In the genomic region with DNA sequence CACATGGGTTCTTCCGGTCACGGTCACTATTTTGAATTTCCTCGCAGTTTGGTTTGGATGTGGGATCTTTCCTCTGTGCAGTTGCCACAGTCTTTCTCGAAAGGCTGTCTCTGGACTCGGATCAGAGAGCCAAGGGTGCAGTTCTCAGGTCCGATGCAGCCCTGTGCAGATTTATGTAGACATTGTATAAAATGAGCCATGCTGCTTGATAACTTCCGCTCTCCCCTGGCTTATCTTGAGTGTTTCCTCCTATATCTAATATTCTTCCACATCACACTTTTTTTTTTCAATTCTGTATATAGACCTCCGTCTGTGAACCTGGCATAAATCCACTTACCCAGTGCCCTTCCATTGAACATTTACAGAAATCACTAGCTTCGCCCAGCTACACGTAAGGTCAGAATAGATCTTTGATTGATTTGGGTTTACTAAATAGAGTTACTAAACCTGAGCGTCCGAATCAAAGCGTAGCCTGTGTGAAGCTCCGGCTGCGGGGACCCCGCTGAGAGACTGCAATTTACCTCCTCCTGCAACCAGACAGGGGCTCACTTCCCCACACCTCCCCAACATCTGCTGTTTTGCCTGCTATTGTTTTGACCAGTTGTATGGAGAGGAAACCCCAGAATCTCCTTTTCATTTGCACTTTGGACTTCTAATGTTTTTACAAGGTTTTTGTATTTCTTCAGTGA, we compare ENCODE assay signal across 13 mouse cellular contexts. TPM values are rescaled to one million over a fixed set of nuclear protein-coding genes. Genes with fewer than 3 reads are reported as not detected.
DNase-seq lines count a peak whose midpoint lies in the region; ATAC-seq lines count a peak whose summit lies in the region.
"Had no signal": no experiment of that assay in that cellular context is flagged by ENCODE, and none has a peak within 500 bp of the region (broad histone marks: within the 10 kb centered on the region; RNA-seq: fewer than 3 reads in every experiment).

No protein-coding gene starts in this region.

- no peaks in the 10 kb centered on the region for H3K27me3 ChIP-seq in heart, embryonic 14.5 days (ENCODE audit: control insufficient read depth, insufficient read depth, low read length)
- peaks cover 7% of the 10 kb centered on the region for H3K27me3 ChIP-seq in embryonic facial prominence, embryonic 15.5 days
- peaks cover 34% of the 10 kb centered on the region for H3K27me3 ChIP-seq in midbrain, embryonic 13.5 days
- H3K27me3 ChIP-seq in kidney, embryonic 16.5 days (ENCODE audit: insufficient read depth, low read length), result peaks cover 20% of the 10 kb centered on the region
- H3K27me3 ChIP-seq in intestine, embryonic 15.5 days (replicated peaks), result no peaks in the 10 kb centered on the region; the same call in 1 of the 2 replicates

- peak overlapping the region; percentile 7; the same call in 1 of the 2 replicates for H3K4me2 ChIP-seq in heart, embryonic 14.5 days (ENCODE audit: low read length)
- no peak overlapping the region for H3K4me2 ChIP-seq in embryonic facial prominence, embryonic 15.5 days (replicated peaks)
- peak overlapping the region; percentile 29 for H3K4me2 ChIP-seq in midbrain, embryonic 13.5 days (replicated peaks)
- H3K4me2 ChIP-seq in kidney, embryonic 16.5 days (replicated peaks; ENCODE audit: low read depth, low read length), result no peak overlapping the region; the same call in 1 of the 2 replicates
- H3K4me2 ChIP-seq in intestine, embryonic 15.5 days (replicated peaks), result no peak overlapping the region
- H3K4me2 ChIP-seq: liver, embryonic 11.5 days had no signal

- intact Hi-C loops in heart, postnatal 25 days (cut with DNase I), result no loop called here

- no peak for ATAC-seq in heart, embryonic 14.5 days (ENCODE audit: insufficient number of reproducible peaks, insufficient read depth, low FRiP score, low read depth)
- ATAC-seq in embryonic facial prominence, embryonic 15.5 days (ENCODE audit: insufficient number of reproducible peaks, low FRiP score, low TSS enrichment, low read depth), result no peak
- no peak for ATAC-seq in midbrain, embryonic 13.5 days
- ATAC-seq in kidney, embryonic 16.5 days (ENCODE audit: low FRiP score, low TSS enrichment), result no peak
- ATAC-seq in intestine, embryonic 15.5 days, result no peak
- ATAC-seq: CD4-positive, CD25-positive, alpha-beta regulatory T cell, adult 4 months had no signal

- no peaks in the 10 kb centered on the region for H3K36me3 ChIP-seq in heart, embryonic 14.5 days (ENCODE audit: control insufficient read depth, insufficient read depth, low read length)
- no peaks in the 10 kb centered on the region for H3K36me3 ChIP-seq in embryonic facial prominence, embryonic 15.5 days
- no peaks in the 10 kb centered on the region for H3K36me3 ChIP-seq in midbrain, embryonic 13.5 days
- H3K36me3 ChIP-seq in kidney, embryonic 16.5 days (ENCODE audit: insufficient read depth, low read length), result no peaks in the 10 kb centered on the region
- no peaks in the 10 kb centered on the region for H3K36me3 ChIP-seq in intestine, embryonic 15.5 days

- WGBS in heart, embryonic 14.5 days, result 41% methylated on average over 16 of the region's 16 CpGs
- 39% methylated on average over 16 of the region's 16 CpGs for WGBS in embryonic facial prominence, embryonic 15.5 days
- WGBS in midbrain, embryonic 13.5 days, result 12% methylated on average over 16 of the region's 16 CpGs
- 37% methylated on average over 16 of the region's 16 CpGs for WGBS in kidney, embryonic 16.5 days
- 51% methylated on average over 16 of the region's 16 CpGs for WGBS in intestine, embryonic 15.5 days

- no peak overlapping the region for H3K9ac ChIP-seq in heart, embryonic 14.5 days (ENCODE audit: low read length)
- no peak overlapping the region for H3K9ac ChIP-seq in embryonic facial prominence, embryonic 15.5 days
- H3K9ac ChIP-seq in midbrain, embryonic 13.5 days (replicated peaks), result no peak overlapping the region
- no peak overlapping the region; the same call in 1 of the 2 replicates for H3K9ac ChIP-seq in kidney, embryonic 16.5 days (replicated peaks; ENCODE audit: low read length)
- no peak overlapping the region for H3K9ac ChIP-seq in intestine, embryonic 15.5 days

- H3K9me3 ChIP-seq in heart, embryonic 14.5 days (ENCODE audit: control insufficient read depth, low read length), result no peaks in the 10 kb centered on the region
- no peaks in the 10 kb centered on the region for H3K9me3 ChIP-seq in embryonic facial prominence, embryonic 15.5 days (replicated peaks)
- no peaks in the 10 kb centered on the region for H3K9me3 ChIP-seq in midbrain, embryonic 13.5 days
- no peaks in the 10 kb centered on the region for H3K9me3 ChIP-seq in kidney, embryonic 16.5 days (ENCODE audit: low read length)
- H3K9me3 ChIP-seq in intestine, embryonic 15.5 days, result no peaks in the 10 kb centered on the region

- no peak overlapping the region for H3K4me3 ChIP-seq in heart, embryonic 14.5 days (ENCODE audit: control insufficient read depth in 1 of 2, insufficient read depth in 1 of 2, low read depth in 1 of 2, low read length in 2 of 2)
- no peak overlapping the region for H3K4me3 ChIP-seq in embryonic facial prominence, embryonic 15.5 days (replicated peaks)
- H3K4me3 ChIP-seq in midbrain, embryonic 13.5 days (replicated peaks), result no peak overlapping the region; the same call in 1 of the 2 replicates
- no peak overlapping the region for H3K4me3 ChIP-seq in kidney, embryonic 16.5 days (ENCODE audit: low read length)
- no peak overlapping the region for H3K4me3 ChIP-seq in intestine, embryonic 15.5 days (replicated peaks)
- H3K4me3 ChIP-seq: gastrocnemius, adult 2 months had no signal

- H3K4me1 ChIP-seq in heart, embryonic 14.5 days (ENCODE audit: control insufficient read depth in 2 of 2, insufficient read depth in 2 of 2, low read length in 2 of 2), result peaks cover 24 to 31% of the 10 kb centered on the region in 2 experiments
- H3K4me1 ChIP-seq in embryonic facial prominence, embryonic 15.5 days, result peaks cover 39% of the 10 kb centered on the region
- H3K4me1 ChIP-seq in midbrain, embryonic 13.5 days (replicated peaks), result peaks cover 41% of the 10 kb centered on the region
- H3K4me1 ChIP-seq in kidney, embryonic 16.5 days (ENCODE audit: insufficient read depth, low read length), result peaks cover 26% of the 10 kb centered on the region
- H3K4me1 ChIP-seq in intestine, embryonic 15.5 days (replicated peaks), result peaks cover 19% of the 10 kb centered on the region

- H3K27ac ChIP-seq in heart, embryonic 14.5 days (replicated peaks in 1 of 2; ENCODE audit: control insufficient read depth in 1 of 2, insufficient read depth in 1 of 2, low read depth in 2 of 2, low read length in 2 of 2), result no peak overlapping the region
- H3K27ac ChIP-seq in embryonic facial prominence, embryonic 15.5 days (replicated peaks), result peak overlapping the region; percentile 81; the same call in 1 of the 2 replicates
- no peak overlapping the region for H3K27ac ChIP-seq in midbrain, embryonic 13.5 days
- H3K27ac ChIP-seq in kidney, embryonic 16.5 days (ENCODE audit: low read length), result no peak overlapping the region
- H3K27ac ChIP-seq in intestine, embryonic 15.5 days, result no peak overlapping the region
- H3K27ac ChIP-seq: gastrocnemius, adult 2 months had no signal

- no peak for DNase-seq in heart, postnatal 25 days (ENCODE audit: low spot score)
- DNase-seq in ES-CJ7 (ENCODE audit: low read depth, low spot score), result peak; percentile 87
- DNase-seq in urinary bladder, postnatal 25 days (ENCODE audit: low spot score), result no peak
- DNase-seq: gastrocnemius, adult 2 months; right cerebral cortex, postnatal 25 days; thymus, adult 2 months had no signal

RNA-seq across cellular contexts. Expression of gene Slc2a1, which starts 37.4 kb away (rescaled TPM):
- 159 and 166 TPM in 2 replicates for polyA plus RNA-seq in heart, embryonic 14.5 days (2014; fragmentation: Nextera tagmentation; extraction: Ambion mirVana)
- 1 to 10 TPM; 7.3 to 8.0 TPM for total RNA-seq in heart, postnatal 25 days (2021)
- polyA plus RNA-seq in embryonic facial prominence, embryonic 15.5 days (2015; fragmentation: Nextera tagmentation; extraction: Ambion mirVana), result 141 and 160 TPM in 2 replicates
- 88.6 and 104 TPM in 2 replicates for polyA plus RNA-seq in midbrain, embryonic 13.5 days (2015; fragmentation: Nextera tagmentation; extraction: Ambion mirVana)
- polyA plus RNA-seq in kidney, embryonic 16.5 days (2015; fragmentation: Nextera tagmentation; extraction: Ambion mirVana), result 98.6 and 98.8 TPM in 2 replicates
- polyA plus RNA-seq in intestine, embryonic 15.5 days (2015; fragmentation: Nextera tagmentation; extraction: Ambion mirVana), result 132 and 136 TPM in 2 replicates

Comparison
In these comparisons a context has a peak if more than half of its experiments do, and no peak if none do; other contexts are left out.
1. H3K4me2 ChIP-seq: peak in heart, embryonic 14.5 days (single experiment) and midbrain, embryonic 13.5 days (single experiment); none in embryonic facial prominence, embryonic 15.5 days (single experiment), kidney, embryonic 16.5 days (single experiment) and intestine, embryonic 15.5 days (single experiment).